Mouse (Mus musculus) right cerebral cortex, postnatal 4 days (tissue): ENCODE measurements around the gene Phlda1.
A peak's percentile ranks its signal among the peaks of the same experiment; 100 is the strongest.

Source experiments
- DNase-seq: peaks from one replicate; pipeline ENCODE4 v3.0.0-alpha.2; 2022

Gene Phlda1

GRCm38 (mm10) chr10:111506926-111507459 is 907 bp downstream of the Phlda1 start:
- no peak for DNase-seq

GRCm38 (mm10) chr10:111507460-111508211 is 1.6 kb downstream of the Phlda1 start:
- peak; percentile 54 for DNase-seq

GRCm38 (mm10) chr10:111508324-111509080 is 2.4 kb downstream of the Phlda1 start:
- DNase-seq: no peak

- no peak for DNase-seq
These were observed 3.2 kb downstream of the Phlda1 start for GRCm38 (mm10) chr10:111509103-111509784.

DNA sequence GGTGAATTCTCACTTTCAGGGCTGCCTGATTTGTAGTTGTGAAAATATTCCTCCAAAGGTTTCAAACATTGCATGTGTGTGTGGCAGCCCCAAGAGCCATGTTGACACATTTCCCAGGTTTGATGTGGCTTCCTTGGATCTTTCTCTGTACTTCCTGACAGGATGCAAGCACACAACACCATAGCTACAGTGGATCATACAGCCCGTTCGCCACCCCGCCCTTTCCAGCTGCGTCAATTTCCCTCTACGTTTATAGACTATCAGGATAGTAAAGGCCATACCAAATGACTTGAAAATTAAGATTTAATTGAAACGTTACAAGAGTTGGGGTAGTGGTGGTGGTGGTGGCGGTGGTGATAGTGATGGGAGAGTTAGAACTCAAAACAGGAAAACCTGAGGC is 3.9 kb downstream of the Phlda1 start:
- no peak for DNase-seq

- DNase-seq: no peak
These were observed 4.7 kb downstream of the Phlda1 start for GRCm38 (mm10) chr10:111510798-111511197.

DNA sequence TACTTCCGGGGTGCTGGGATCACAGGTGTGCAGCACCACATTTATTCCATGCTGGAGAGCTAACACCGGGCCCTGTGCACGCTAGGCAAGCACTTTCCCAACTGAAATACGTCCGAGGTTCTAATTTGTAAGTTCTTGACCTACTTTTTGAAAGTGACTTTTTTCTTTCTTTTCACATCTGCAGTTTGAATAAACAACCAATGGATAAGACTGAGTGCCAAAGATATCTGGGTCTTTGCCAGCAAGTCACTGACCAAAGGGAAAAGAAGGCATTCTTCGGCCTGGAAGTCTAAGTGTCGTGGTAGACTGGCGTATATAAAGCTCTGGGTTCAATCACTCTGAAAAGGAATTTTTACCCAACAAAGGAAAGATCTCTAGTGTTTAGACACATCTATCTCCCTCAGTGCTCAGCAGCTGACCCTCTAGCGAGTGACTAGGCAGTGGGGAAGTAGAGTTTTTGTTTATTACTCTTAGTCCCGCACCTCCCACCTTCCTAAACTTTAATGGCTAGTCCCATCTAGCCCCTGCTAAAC is 6.0 kb downstream of the Phlda1 start:
- no peak for DNase-seq

DNA sequence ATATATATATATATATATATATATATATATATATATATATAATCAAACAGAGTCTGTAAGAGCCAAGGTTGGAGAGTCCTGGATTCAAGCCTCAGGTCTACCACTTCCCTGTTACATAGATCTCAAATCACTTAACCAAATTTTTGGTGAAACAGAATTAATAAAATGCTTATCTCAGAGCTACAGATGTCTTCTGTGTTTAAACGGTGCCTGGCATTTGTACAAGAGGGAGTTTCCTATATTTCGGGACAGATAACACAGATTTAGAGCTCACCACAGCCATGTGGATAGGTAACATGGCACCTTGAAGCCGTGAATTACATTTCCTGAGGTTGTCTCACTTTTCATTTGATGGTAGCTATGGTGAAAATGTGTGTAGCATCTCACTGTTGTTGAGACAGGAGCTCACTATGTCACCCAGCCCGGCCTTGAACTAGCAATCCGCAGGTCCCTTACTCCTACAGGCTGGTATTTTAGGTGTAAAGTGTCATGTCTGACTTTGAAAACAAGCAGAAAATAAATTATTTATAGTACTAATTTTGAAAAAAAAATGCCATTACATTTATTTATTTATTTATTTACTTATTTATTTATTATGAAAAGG is 8.3 kb downstream of the Phlda1 start:
- no peak for DNase-seq

DNA sequence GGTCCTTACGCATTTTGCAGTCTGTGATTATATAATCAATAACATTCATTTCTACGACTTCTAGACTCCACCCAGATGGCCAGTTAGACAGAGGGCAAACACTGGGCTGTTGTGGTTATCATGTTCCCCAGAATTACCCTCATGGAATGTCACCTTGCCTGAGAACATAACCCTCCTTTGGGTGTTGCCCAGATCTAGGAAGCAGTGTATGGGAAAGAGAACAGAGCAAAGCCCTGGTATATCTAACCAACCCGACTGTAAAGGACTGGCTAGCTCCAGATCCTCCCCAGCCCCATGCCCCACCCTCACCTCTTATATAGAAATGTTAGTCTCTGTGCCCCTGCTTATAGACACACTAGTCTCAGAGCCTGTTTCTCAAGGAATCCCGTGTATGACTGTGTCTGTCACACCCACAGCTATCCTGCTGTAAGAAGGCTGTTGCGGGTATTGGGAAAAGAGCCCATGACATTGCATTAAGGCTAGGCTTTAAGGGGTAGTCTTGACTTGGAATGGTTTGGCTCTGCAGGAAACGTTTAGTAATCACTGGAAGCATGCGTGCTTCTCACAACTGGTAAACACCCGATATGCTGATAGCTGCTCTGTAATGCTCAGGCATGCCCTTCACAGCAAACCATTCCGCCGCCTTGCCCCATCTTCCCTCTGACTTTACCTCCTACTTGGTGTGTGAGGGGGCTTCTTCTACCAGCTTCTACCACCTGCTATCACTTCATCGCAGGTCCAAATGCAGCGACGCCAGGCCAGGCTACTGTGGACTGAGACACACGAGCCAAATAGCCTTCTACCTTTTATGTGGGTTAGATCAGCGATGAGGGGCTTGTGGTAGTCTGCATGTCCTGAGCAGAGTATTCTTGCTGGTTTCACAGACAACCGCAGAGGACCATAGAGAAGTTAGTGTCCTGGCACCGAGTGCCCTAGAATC is 9.3 kb downstream of the Phlda1 start:
- no peak for DNase-seq

DNA sequence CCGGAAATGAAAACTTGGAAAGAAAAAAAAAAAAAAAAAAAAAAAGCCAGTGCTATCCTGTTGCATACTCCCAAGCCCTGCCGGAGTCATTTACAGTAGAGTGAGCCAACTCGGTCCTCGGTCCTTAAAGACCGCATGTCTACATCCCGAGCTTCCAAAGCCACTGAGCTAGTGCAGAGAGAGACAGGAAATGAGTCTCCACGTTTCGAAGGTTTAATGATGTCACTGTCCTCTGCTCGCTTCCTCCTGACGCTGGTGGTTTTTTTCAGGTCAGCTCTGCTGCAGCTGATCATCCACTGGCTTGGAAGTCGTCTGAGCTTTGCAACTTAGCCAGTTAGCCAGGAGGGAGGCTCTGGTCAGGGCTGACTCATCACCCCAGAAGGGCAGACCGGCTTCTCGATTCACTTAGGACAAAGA is 10.1 kb downstream of the Phlda1 start:
- no peak for DNase-seq

DNA sequence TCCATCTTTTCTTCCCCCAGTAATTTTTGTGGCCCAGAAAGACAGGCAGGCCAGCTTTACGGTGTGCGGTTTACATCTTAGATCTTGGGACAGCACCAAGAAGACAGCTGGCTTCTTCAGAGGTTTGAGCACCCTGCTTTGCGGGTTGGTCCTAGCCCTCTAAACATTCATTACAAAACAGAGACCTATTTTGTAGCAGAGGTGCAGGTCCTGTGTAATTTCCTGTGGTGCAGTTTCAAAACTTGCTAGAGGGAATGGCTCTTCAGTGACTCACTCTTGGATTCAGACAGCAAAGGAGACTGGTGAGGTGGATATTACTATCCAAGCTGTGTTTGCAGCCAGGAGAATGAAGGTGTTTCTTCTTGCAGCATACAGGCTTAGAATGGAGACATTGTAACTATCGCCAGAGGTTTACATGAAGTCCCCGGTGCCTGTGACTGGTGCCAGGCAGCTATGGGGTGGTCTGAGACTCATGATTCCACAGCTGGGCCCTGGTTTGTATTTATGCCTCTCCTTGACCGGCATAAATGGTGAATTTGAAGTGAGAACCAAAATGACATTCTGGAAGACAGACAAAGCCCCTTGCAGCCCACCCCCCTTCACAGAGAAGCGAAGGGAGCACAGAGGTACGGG is 10.8 kb downstream of the Phlda1 start:
- no peak for DNase-seq

DNA sequence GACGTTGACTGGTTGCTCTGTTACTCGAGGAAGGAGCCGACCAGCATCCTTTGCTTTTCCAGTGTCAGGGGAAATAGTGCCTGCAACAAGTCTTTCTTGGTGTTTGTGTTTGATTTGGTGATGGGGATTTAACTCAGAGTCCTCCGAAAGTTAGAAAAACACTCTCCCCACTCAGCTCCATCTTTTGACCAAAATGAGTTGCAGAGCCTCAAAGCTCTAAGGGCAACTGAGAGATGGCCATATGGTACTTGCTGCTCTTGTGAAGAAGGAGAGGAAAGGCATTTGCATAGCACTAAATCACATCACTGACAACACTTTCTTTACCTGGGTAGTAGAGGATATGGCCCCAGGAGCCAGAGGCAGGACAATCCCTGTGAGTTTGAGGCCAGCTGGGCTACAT is 12.3 kb downstream of the Phlda1 start:
- DNase-seq: no peak

GRCm38 (mm10) chr10:111519620-111520370 is 13.7 kb downstream of the Phlda1 start:
- DNase-seq: no peak

DNA sequence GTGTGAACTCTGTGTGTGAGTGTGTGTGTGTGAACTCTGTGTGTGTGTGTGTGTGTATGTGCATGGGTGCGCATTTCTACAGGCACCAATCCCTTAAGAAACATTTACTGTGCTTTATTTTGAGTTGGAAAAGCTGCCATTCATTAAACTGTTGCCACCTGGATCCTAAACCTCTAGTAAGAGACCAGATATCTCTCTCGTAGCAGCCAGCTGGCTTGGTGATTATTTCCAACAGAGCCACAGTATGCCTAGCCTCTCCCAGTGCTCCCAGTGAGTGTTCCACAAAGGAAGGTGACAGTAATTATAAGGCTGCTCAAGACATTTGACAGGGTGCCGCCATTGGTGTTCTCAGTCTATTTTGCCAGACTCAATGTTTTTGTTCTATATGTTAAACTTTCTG is 14.5 kb downstream of the Phlda1 start:
- DNase-seq: no peak

DNA sequence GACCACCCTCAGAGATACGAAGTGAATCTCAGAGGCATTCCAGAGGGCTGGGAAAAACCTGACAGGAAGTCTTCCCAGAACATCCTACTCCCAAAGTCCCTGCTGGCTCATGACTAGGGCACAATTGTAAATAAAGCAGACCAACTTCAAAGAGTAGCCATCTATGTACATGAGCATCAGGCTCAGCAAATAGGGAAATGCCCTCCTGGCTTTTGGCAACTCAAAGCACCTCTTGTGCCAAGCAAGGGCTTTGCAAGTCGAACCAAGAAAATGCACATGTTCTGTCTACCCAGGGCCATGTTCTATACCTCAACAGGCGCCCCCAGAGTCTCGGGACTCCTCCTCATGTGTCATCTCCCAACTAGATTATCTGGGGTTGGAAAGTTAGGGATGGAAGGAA is 15.6 kb downstream of the Phlda1 start:
- DNase-seq: no peak

DNA sequence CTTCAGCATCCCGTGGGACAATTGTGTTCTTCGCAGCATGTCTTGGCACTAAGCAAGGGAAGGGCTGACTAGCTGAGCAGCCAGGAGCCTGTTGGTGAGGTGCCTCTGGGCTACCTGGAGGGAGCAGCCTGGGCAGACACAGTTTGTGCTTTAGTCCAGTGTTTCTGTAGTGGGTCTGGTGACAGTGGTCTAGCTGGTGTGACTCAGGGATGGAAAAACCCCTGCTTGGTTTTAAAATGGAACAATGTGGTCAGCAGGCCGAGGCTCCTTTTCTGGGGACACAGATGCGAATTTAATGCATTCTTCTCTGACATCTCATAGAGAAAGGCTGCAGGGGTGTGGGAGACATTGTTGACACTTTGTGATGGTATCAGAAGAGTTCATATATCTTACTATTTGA is 16.1 kb downstream of the Phlda1 start:
- DNase-seq: no peak

DNA sequence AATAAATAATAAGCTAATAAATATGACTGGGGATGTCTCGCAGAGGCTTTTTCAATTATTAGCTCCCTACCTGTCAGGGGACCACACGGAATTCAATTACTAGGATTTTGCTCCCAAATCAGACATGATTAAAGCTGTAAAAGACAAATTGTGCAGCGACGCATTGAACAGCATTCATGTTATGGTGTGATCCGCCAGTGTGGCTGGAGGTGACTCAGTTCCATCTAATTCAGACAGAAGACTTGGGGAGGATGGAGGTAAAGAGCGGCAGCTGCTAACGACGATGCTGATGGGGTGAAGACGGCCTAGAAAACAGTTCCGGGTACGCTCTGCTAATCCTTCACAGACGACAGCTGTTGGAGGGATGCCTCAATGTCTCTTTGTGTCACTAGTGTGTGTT is 17.8 kb downstream of the Phlda1 start:
- DNase-seq: no peak

DNA sequence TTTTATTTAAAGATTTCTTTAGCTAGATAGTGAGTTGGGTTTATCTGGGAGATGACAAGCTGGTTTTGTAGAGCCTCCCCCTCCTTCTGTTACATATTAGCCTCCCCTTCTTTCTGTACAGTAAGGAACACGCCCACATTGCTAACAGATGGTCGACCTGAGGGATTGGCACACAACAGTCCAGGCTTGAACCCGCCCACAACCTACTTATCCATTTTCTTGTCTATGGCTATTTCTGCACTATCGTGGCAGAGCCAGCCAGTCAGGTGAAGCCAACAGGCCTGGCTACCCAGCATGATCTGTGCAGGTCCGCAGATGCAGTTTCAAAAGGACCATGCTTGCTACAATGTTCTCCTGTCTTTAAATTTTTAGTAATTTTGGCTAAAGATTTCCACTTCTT is 21.0 kb downstream of the Phlda1 start:
- no peak for DNase-seq

DNA sequence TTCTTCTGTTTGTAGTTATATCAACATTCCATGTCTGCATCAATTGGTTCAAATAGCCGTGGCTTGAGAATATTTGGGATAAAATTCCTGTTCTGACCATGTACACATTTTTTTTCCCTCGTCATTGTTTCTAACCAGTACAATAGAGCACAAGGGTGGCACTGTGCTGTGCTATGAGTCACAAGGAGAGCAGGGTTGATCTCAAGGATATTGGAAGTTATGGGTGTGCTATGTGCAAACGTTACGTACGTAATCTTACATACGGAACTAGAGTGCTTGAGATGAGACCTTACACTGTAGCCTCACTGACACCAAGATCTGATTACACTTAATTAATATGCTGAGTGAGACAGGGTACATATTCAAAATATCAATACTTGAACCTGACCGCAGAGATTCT is 21.5 kb downstream of the Phlda1 start:
- no peak for DNase-seq

DNA sequence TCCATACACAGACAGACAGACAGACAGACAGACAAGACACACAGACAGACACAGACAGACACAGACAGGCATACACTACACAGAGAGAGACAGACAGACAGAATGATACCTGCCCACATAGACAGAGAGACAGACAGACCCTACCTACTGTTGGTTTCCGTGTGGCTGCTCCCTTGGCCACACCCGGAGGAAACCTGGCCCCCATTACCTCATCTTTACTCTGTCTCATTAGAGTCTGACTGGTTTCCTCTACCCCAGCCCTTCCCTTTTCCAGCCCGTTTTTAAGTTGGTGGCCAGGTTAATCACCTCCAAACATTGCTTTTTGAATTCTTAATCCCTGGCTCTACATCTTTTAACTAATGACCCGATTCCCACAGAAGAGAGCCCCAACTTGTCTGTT is 22.2 kb downstream of the Phlda1 start:
- DNase-seq: no peak
